Mouse (Mus musculus): ENCODE results near the gene Kcne1.

The Kcne1 gene

DNA sequence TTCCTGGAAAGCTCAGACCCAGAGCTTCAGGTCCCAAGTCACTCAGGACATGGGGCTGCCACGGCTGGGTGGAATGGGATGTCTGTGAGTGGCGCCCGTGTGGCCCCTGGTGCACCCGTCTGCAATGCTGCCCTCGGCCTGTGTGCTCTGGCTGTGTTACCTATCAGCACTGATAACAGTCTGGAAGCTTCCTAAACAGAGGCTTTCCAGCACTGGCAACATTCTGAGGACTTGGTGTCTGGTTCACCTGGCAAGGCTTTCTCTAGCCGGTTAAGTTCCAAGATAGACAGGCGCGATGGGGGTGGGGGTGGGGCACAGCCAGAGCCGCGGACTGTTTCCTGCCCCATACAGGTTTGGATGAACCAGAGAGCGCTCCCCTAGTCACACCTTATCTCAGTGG, 3.3 kb downstream of the Kcne1 start:
- no peak for DNase-seq (ENCODE audit: low read depth, low spot score)

DNA sequence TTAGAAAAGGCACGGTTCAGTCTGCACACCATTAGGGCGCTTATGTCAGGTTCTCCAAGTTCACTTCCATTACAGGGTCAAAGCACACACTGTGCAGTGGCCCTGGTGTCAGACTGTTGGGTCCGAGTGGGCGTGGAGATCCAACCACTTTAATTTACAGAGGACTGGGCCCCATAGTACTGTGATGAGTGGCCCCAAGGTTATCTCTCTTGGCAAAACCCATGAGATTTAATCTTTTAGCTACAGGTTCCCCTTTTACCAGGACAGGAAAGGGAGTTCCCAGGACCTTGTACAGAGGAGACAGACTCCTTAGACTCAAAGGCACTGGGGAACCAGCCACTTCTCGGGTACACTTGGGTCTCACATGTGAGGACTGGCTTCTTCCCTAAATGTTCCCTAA, 3.9 kb downstream of the Kcne1 start:
- DNase-seq (ENCODE audit: low read depth, low spot score): no peak

DNA sequence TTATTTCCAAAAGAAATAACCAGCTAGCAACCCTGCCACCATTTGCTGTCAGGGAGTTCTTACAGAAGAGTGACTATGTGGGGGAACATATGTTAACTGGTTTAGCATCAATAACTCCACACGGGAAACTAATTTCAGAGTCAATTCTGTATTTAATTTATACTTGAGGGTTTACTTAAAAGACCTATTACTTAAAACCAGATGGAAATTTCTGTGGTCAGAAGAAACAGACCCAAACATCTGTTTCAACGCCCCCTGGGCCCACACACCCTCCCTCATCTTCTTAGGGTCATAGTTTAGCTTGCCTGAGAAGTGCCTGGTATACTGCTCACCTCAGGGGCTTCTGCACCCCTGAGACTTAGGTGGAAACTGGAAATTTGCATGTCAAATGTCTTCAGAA, 5.4 kb downstream of the Kcne1 start:
- DNase-seq (ENCODE audit: low read depth, low spot score): no peak

DNA sequence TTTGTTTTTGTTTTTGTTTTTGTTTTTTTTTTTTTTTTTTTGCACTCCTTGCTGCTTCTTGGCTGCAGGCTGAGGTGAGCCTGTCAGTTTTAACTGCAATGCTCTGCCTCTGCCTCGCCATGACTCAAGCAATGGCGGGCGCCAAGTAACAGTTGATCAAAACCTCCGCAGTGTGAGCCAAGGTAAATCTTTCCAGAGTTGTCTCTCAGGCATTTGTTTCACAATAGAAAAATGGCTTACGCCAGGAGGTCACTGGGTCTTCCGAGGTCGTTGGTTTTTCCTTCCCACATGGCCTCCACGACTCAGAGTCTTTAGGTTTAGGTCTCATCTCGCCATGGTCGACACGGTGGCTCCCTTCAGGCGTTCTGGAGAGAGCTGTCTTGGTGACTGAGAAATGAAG, 6.0 kb downstream of the Kcne1 start:
- DNase-seq (ENCODE audit: low read depth, low spot score): no peak

DNA sequence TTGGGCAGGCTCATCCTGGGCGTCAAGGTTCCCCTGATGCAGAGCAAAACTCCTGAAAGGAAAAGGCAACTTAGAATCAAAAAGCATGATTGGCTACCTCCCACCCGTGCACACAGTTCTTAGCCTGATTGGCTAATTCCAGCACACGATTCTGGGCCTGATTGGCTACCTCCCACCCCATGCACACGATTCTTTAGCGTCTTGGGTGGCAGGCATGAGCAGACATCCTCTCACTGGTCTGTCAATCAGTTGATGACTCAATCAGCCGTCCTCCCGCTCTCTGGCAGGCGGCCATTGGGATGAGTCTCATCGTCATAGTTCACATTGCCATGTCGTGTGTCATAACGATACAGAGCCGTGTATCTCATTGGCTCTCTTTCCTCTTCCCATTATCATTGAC, 10.3 kb downstream of the Kcne1 start:
- peak; percentile 63 for DNase-seq (ENCODE audit: low read depth, low spot score)

DNA sequence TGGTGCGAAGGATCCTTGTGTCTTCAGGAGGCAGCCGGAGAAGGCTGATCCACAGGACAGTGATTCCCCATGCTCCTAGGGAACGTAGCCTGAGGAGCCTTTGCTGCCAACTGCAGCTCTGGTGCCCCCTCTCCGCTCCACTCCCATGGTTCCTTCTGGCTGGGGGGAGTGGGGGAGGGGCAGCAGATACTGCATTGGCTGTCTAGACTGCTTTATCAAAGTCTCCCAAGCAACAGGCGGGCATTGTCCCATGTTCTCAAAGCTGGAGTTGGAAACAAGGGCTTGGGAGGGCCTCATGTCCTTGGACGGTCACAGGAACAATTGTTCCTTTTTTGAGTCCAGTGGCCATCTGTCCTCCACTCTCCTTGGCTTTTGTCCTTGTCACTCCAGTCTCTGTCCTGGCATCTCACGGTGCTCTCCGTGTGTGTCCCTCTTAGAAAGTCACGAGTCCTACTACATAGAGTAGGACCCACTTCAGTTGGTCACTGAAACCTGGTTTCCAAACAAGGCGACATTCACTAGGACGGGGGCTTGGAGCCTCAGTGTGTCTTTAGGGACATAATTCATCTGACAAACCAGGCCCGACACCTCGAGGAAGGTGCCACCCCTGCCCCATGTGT, 12.9 kb downstream of the Kcne1 start:
- no peak for DNase-seq (ENCODE audit: low read depth, low spot score)

DNA sequence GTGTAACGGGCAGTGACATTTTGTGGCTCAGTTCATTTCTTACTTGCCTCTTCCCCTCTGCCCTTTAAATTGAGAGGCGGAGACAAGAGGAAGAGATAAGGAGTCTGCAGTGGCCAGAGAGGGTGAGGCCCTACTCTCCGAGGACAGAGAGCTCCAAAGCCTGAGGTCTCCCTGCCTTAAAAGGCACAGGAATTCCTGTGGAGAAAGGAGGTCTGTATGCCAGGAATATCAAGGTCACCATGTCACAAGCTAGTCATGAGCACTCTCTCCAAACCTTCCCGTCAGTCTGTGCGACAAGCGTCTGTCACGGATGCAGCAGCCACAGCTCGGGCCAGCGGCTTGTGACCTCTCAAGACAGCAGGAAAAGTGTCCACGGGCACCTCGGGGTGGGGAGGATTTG, 14.1 kb downstream of the Kcne1 start:
- DNase-seq (ENCODE audit: low read depth, low spot score): no peak

DNA sequence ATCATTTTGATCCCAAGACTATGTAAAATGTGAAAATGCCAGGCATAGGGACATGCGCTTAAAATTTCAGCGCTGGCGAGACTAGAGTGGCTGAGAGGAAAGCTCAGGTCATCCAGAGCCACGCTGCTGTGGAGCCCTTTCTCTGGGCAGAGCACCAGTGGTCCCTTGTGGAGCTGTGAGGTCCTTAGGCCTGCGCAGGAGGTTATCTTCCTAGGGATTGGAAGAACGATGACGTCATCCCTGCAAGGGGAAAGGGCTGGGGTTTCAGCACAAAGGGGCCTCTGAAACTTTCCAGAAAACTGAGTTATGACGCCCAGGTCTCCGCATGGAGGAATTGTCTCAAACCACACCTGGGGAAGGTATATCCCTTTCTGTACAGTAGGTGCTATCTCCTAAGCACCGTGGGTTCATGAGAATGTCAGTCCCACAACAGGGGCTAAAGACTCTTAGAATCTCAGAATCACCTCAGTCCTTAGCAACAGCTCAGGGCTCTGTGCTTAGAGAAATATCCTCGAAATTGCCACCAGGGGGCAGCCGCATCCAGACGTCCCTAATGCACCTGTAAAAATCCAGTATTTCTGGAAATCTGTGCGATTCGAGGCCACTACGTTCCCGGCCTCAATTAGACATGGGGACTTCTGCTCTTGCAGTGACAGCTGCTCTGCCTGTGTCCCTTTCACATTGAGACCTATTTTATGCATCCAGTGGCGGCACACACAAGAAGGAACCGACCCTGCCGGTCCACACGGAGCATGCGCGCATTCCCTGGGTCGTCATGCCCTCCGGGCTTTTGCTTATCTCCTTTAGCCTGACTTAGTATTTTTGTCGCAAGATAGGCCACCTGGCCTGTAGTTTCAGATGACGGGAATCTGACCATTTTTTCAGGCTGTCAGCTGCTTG, 18.4 kb downstream of the Kcne1 start:
- DNase-seq (ENCODE audit: low read depth, low spot score): peak; percentile 84

DNA sequence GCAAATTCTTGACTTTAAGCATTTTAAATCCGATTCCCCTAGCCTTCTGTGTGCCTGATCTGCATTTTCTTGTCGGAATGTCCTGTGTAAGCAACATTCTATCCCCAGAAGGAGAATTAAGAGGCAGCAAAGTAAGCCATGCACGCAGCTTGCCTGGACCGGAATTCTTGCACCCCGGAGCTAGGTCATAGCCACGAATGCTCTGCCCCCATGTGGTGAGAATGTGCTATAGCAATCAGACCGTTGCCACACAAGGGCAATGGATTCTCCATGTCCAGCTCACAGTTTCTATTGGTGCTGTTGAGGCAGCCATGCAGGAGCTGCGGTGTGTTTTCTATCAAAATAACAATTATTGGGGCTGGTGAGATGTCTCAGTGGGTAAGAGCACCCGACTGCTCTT, 23.0 kb downstream of the Kcne1 start:
- DNase-seq (ENCODE audit: low read depth, low spot score): peak; percentile 91

DNA sequence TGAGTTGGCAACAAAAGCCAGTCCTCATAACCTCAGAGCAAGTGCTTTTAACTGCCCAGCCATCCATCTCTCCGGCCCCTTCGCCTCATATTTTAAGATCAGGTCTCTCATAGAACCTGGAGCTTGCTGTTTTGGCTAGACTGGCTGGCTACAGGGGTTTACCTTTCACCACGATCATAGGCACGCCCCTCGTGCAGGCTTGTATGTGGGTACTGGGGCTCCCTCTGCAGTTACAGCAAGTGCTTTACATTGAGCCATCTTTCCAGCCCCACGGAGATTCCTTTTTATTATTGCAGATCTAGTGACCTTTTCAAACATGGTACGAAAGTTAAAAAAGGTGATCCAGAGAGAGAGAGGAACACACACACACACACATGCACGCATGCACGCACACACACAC, 24.7 kb downstream of the Kcne1 start:
- no peak for DNase-seq (ENCODE audit: low read depth, low spot score)

DNA sequence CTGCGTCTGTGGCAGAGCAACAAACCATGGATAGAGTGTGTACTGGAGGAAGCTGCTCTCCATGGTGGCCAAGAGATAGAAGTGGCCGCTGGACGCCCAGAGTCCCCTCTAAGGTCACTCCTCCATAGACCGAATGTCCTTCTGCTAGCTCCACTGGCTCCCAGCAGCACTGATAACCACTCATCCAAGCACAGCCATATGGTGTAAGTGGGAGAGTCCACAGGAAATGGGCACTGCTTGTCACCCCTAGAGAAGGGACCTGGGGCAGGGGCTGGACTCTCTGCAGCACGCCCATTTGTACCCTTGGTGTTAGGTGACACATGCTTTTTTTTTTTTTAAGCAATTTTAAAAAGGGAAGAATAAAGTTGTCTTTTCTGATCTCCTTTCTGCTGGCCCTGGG, 28.3 kb downstream of the Kcne1 start:
- DNase-seq (ENCODE audit: low read depth, low spot score): no peak

DNA sequence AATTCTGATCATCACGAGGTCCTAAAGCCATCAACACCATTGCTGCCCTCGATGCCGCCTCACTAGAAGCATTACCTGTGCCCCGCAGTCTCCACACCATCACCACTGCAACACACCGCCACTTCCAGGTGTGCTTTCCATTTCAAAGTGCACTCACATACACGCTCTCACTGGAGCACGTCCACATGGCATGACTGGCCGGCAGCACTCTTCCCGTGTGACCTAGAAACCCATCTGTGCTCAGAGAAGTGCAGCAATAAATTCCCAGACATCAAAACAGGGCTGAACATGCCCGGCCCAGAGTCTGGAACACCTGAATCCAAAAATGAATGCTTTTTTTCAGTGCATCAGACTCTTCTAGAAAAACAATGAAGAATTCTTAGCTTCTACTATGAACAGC, 31.4 kb downstream of the Kcne1 start:
- no peak for DNase-seq (ENCODE audit: low read depth, low spot score)

DNA sequence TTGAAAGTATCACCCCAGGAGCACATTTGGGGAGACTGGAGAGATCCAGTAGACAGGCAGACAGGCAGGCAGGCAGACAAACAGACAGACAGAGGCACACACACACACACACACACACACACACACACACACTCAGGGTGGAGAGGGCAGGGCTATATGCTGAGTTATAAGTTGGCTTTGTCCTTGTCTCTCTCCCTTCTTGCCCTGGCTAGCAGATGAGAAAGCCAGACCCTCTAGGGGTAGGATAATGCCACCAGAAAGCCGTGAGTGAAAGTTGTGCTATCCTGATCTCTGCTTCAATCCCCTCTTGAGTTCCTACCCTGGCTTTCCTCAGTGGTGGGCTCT, 34.2 kb downstream of the Kcne1 start:
- DNase-seq (ENCODE audit: low read depth, low spot score): no peak

DNA sequence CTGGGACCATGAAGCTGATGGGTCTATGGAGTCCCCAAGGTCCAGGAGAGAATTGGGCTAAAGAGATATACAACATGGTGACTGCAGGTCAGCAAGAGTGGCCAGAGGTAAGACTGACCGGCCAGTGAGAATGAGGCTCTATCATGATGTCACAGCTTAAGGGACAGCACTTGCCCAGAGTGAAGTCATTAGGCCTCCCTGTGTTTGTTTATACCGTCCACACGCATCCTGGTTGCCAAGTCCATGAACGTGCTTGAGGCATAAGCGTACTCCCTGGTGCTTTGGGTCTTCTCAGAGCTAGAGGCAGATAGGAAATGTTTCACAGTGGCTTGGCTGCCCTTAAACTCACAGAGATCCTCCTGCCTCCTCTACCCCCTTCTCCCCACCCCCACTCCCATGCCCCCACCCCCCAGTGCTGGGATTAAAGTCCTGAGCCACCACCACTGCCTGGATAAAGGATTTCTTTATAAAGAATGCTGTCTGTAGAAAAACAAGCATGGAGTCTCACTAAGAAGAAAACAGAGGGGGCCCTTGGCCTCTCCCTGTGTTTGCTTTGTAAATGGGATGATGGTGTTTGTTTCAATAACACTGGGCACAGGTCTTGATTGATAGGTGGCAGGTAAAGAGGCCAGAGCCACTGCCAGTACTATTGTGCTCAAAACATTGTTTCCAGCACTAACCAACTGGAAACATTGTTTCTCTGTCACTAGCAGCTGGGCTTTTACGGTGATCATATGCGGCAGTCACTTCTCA, 34.8 kb downstream of the Kcne1 start:
- DNase-seq (ENCODE audit: low read depth, low spot score): no peak

DNA sequence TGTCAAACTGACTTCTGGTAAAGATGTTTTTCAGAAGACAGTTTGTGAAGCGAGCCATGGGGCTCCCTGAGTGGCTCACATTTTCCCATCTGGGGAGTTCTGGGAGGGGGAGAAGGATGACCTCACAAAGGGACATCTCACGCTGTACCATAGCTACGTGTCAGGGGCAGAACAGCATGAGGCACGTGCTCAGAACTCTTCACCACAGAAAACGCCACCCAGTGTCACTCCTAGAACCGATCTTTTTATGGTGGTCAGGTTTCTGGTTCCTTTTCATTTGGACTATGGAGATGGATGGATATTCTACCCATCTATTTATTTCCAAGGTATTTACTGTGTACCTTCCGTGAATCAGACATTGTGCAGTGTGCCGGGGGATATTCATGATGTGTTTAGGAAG, 37.9 kb downstream of the Kcne1 start, which contains the start of gene Fam243:
Gene Fam243 (minus strand): TSS at position 101 of the 400 bp plus-strand sequence.
- no peak for DNase-seq (ENCODE audit: low read depth, low spot score)

DNA sequence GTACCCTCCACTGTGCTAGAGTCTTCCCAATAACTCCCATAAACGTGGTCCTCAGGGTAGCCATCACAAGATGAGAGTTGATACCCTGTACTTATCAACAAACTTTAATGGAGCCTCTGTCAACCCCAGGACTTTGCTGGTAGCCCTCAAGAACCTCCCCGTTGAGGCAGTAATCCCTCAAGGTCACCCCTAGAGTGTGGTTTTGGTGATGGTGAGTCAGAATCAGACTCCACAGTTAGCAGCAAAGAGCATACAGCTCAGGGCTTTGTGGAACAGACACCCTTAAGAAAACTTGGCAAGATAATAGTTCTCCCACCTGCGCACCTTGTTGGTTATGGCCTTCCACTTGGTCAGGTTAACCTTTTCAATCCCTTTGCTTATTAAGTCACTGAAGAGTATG, 38.9 kb downstream of the Kcne1 start:
- no peak for DNase-seq (ENCODE audit: low read depth, low spot score)

DNA sequence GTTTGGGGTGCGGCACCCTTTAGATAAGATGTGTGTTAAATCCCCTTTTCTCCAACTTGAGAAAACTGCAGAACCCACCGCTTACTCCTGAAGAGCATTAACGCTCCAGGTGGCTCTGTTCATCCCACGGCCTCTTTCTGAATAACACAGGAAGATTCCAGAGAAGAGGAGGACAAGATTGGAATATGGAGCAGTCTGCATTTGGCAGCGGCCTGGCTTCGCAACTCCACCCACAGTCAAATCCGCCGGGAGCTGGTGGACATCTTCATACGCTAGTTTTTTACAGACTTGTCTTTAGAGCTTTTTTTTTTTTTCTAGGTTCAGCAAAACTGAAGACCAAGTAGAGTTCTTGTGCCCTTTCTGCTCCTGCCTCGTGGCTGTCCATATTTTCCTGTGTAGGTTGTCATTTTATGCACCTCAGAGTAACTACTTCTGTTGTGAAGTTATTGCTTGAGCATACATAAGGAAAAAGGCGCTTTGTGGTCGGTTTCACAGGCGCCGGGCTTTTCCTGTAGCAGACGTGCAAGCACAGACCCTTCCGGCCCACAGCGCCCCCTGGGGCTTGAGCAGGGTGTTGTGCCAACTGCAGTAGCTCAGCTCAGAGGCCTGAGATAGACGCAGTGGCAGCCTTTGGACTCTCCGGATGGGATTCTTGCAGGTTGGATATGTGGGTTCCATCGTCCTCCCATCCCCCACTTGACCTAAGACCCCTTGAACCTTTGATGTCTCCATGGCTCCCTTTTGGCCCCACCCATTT, 39.7 kb downstream of the Kcne1 start:
- DNase-seq (ENCODE audit: low read depth, low spot score): peak; percentile 91

DNA sequence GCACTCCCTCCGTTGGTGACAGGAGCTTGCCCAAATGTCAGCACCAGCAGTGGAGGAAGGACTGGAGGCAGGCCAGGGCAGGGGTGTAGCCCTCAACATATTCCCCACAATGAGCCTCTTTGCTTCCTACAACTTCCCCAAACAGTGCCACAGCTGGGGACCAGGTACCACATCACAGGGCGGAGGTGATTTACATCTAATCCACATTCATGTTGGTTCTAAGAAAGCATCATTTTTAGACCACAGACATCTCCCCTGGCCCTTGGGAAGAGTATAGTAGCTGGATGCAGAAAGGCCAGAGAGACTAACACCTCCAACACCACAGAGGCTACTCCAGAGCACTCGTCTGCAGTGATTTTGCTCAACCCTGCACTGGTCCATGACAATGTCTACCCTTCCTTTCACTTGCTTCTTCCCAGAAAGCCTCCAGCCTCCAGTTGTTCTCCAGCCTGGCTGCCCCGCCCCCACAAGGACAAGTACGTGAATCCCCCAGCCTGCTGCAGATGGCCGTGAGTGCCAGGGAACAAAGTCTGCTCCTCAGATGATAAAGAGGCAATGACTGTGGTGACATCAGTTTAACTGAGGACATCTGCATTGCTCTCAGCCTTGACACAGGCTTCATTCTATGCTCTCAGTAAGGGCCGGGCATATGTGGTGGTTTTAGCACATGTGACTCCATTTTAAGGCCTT, 43.1 kb downstream of the Kcne1 start:
- no peak for DNase-seq (ENCODE audit: low read depth, low spot score)

DNA sequence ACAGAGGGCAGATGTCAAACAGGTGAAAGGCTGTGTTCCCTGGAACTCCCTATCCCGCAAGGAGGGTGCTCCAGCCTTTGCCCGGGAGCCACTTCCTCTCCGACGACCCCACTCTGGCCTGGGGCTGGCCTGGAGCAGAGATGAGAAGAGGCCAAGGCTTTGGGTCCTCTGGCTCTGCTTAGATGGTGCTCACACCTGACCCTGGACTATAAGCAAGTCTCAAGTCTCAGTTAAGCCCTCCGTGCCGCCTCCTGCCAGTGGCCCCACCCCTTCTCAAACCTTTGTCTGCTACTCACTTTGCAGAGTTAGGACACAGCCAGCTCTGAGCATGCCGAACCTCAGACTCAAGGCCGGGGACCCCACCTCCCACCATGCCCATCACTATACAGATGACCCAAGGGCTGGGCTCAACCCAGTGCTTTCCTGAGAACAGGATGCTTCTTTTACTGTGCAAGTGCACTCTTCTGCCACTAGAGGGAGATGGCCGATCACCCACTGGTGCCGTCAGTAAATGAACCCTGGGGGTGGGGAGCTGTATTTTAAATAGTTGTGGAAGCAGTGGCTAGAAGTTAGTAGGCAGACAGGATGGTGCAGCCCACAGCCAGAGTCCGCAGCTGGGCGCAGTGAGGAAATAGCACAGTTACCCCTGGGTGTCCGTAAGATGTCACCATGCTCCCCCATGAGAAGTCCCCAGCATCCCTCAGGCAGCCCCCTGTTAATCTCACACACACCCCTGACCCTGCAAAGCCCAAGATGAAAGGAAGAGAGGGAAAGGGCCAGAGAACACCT, 45.1 kb downstream of the Kcne1 start:
- peak; percentile 81 for DNase-seq (ENCODE audit: low read depth, low spot score)

DNA sequence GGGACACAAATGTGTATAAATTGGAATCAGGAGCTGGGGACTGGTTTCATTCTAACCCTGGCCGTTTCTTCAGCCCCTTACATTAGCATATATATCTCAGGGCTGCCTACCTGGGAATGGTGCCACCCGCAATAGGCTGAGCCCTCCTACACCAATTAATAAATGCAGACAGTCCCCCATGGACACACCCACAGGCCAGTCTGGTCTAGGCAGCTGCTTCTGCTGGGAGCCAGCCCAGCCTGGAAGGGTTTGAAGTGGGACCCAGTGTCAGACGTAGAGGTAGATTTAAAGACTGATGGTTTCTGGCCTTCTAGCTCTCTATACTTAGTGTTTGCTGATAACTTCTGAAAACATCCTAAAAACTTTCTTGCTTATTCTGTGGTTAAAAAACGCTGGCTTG, 50.1 kb downstream of the Kcne1 start:
- no peak for DNase-seq (ENCODE audit: low read depth, low spot score)
